Mouse (Mus musculus): ENCODE results near the gene Gm10718.
"Not testable (repeated sequence)": the region's sequence is repeated elsewhere in the genome, so short reads cannot be mapped to it uniquely, and the experiment has no call there.

Gene Gm10718

DNA sequence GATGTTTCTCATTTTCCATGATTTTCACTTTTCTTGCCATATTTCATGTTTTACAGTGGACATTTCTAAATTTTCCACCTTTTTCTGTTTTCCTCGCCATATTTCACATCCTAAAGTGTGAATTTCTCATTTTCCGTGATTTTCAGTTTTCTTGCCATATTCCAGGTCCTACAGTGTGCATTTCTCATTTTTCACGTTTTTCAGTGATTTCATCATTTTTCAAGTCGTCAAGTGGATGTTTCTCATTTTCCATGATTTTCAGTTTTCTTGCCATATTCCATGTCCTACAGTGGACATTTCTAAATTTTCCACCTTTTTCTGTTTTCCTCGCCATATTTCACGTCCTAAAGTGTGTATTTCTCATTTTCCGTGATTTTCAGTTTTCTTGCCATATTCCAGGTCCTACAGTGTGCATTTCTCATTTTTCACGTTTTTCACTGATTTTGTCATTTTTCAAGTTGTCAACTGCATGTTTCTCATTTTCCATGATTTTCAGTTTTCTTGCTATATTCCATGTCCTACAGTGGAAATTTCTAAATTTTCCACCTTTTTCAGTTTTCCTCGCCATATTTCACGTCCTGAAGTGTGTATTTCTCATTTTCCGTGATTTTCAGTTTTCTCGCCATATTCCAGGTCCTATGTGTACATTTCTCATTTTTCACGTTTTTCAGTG is at the start of gene Gm10718:
TSS of gene Gm10718 (plus strand) at position 236 of the 673 bp plus-strand sequence.
- DNase-seq (ENCODE audit: low read depth, low spot score) = not testable (repeated sequence)

DNA sequence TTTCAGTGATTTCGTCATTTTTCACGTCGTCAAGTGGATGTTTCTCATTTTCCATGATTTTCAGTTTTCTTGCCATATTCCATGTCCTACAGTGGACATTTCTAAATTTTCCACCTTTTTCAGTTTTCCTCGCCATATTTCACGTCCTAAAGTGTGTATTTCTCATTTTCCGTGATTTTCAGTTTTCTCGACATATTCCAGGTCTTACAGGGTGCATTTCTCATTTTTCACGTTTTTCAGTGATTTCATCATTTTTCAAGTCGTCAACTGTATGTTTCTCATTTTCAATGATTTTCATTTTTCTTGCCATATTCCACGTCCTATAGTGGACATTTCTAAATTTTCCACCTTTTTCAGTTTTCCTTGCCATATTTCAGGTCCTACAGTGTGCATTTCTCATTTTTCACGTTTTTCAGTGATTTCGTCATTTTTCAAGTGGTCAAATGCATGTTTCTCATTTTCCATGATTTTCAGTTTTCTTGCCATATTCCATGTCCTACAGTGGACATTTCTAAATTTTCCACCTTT is 22.8 kb upstream of the Gm10718 start, which contains the start of gene Gm10722:
TSS of gene Gm10722 (plus strand) at position 478 of the 528 bp plus-strand sequence.
- DNase-seq (ENCODE audit: low read depth, low spot score) = peak; percentile 68

DNA sequence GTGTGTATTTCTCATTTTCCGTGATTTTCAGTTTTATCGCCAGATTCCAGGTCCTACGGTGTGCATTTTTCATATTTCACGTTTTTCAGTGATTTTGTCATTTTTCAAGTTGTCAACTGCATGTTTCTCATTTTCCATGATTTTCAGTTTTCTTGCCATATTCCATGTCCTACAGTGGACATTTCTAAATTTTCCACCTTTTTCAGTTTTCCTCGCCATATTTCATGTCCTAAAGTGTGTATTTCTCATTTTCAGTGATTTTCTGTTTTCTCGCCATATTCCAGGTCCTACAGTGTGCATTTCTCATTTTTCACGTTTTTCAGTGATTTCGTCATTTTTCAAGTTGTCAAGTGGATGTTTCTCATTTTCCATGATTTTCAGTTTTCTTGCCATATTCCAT is 22.3 kb upstream of the Gm10718 start:
- not testable (repeated sequence) for DNase-seq (ENCODE audit: low read depth, low spot score)

DNA sequence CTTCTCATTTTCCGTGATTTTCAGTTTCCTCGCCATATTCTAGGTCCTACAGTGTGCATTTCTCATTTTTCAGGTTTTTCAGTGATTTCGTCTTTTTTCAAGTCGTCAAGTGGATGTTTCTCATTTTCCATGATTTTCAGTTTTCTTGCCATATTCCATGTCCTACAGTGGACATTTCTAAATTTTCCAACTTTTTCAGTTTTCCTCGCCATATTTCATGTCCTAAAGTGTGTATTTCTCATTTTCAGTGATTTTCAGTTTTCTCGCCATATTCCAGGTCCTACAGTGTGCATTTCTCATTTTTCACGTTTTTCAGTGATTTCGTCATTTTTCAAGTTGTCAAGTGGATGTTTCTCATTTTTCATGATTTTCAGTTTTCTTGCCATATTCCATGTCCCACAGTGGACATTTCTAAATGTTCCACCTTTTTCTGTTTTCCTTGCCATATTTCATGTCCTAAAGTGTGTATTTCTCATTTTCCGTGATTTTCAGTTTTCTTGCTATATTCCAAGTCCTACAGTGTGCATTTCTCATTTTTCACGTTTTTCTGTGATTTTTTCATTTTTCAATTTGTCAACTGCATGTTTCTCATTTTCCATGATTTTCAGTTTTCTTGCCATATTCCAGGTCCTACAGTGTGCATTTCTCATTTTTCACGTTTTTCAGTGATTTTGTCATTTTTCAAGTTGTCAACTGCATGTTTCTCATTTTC is 21.2 kb upstream of the Gm10718 start:
- DNase-seq (ENCODE audit: low read depth, low spot score) = peak; percentile 27

- not testable (repeated sequence) for DNase-seq (ENCODE audit: low read depth, low spot score)
Observed at GRCm38 (mm10) chr9:3002794-3003396, 20.5 kb upstream of the Gm10718 start, which contains the start of gene Gm11168. Gene Gm11168 (plus strand): TSS chr9:3003346.

- DNase-seq (ENCODE audit: low read depth, low spot score) = not testable (repeated sequence)
Observed at GRCm38 (mm10) chr9:3006179-3006578, 17.2 kb upstream of the Gm10718 start.

- not testable (repeated sequence) for DNase-seq (ENCODE audit: low read depth, low spot score)
Observed at GRCm38 (mm10) chr9:3006636-3007035, 16.7 kb upstream of the Gm10718 start.

- peak; percentile 50 for DNase-seq (ENCODE audit: low read depth, low spot score)
Observed at GRCm38 (mm10) chr9:3007272-3007671, 16.1 kb upstream of the Gm10718 start.

DNA sequence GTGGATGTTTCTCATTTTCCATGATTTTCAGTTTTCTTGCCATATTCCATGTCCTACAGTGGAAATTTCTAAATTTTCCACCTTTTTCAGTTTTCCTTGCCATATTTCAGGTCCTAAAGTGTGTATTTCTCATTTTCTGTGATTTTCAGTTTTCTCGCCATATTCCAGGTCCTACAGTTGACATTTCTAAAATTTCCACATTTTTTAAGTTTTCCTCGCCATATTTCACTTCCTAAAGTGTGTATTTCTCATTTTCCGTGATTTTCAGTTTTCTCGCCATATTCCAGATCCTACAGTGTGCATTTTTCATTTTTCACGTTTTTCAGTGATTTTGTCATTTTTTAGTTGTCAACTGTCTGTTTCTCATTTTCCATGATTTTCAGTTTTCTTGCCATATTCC is 14.0 kb upstream of the Gm10718 start:
- DNase-seq (ENCODE audit: low read depth, low spot score) = not testable (repeated sequence)

DNA sequence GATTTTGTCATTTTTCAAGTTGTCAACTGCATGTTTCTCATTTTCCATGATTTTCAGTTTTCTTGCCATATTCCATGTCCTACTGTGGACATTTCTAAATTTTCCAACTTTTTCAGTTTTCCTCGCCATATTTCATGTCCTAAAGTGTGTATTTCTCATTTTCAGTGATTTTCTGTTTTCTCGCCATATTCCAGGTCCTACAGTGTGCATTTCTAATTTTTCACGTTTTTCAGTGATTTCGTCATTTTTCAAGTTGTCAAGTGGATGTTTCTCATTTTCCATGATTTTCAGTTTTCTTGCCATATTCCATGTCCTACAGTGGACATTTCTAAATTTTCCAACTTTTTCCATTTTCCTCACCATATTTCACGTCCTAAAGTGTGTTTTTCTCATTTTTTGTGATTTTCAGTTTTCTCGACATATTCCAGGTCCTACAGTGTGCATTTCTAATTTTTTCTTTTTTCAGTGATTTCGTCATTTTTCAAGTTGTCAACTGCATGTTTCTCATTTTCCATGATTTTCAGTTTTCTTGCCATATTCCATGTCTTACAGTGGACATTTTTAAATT is 11.2 kb upstream of the Gm10718 start:
- not testable (repeated sequence) for DNase-seq (ENCODE audit: low read depth, low spot score)

DNA sequence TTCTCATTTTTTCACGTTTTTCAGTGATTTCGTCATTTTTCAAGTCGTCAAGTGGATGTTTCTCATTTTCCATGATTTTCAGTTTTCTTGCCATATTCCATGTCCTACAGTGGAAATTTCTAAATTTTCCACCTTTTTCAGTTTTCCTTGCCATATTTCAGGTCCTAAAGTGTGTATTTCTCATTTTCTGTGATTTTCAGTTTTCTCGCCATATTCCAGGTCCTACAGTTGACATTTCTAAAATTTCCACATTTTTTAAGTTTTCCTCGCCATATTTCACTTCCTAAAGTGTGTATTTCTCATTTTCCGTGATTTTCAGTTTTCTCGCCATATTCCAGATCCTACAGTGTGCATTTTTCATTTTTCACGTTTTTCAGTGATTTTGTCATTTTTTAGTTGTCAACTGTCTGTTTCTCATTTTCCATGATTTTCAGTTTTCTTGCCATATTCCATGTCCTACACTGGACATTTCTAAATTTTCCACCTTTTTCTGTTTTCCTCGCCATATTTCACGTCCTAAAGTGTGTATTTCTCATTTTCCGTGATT is 10.5 kb upstream of the Gm10718 start, which contains the start of gene Gm10721:
TSS of gene Gm10721 (plus strand) at position 408 of the 547 bp plus-strand sequence.
- DNase-seq (ENCODE audit: low read depth, low spot score) = not testable (repeated sequence)

GRCm38 (mm10) chr9:3015354-3015753 is 8.0 kb upstream of the Gm10718 start, which contains the start of gene Gm10720:
Gene Gm10720 (plus strand): TSS chr9:3015654.
- not testable (repeated sequence) for DNase-seq (ENCODE audit: low read depth, low spot score)

- not testable (repeated sequence) for DNase-seq (ENCODE audit: low read depth, low spot score)
Observed at GRCm38 (mm10) chr9:3015896-3016295, 7.5 kb upstream of the Gm10718 start.

DNA sequence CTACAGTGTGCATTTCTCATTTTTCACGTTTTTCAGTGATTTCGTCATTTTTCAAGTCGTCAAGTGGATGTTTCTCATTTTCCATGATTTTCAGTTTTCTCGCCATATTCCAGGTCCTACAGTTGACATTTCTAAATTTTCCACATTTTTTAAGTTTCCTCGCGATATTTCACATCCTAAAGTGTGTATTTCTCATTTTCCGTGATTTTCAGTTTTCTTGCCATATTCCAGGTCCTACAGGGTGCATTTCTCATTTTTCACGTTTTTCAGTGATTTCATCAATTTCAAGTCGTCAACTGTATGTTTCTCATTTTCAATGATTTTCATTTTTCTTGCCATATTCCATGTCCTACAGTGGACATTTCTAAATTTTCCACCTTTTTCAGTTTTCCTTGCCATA is 6.2 kb upstream of the Gm10718 start, which contains the start of gene Gm10719:
TSS of gene Gm10719 (plus strand) at position 301 of the 400 bp plus-strand sequence.
- DNase-seq (ENCODE audit: low read depth, low spot score) = not testable (repeated sequence)

DNA sequence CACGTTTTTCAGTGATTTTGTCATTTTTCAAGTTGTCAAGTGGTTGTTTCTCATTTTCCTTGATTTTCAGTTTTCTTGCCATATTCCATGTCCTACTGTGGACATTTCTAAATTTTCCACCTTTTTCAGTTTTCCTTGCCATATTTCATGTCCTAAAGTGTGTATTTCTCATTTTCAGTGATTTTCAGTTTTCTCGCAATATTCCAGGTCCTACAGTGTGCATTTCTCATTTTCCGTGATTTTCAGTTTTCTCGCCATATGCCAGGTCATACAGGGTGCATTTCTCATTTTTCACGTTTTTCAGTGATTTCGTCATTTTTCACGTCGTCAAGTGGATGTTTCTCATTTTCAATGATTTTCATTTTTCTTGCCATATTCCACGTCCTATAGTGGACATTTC is 4.4 kb upstream of the Gm10718 start:
- not testable (repeated sequence) for DNase-seq (ENCODE audit: low read depth, low spot score)

DNA sequence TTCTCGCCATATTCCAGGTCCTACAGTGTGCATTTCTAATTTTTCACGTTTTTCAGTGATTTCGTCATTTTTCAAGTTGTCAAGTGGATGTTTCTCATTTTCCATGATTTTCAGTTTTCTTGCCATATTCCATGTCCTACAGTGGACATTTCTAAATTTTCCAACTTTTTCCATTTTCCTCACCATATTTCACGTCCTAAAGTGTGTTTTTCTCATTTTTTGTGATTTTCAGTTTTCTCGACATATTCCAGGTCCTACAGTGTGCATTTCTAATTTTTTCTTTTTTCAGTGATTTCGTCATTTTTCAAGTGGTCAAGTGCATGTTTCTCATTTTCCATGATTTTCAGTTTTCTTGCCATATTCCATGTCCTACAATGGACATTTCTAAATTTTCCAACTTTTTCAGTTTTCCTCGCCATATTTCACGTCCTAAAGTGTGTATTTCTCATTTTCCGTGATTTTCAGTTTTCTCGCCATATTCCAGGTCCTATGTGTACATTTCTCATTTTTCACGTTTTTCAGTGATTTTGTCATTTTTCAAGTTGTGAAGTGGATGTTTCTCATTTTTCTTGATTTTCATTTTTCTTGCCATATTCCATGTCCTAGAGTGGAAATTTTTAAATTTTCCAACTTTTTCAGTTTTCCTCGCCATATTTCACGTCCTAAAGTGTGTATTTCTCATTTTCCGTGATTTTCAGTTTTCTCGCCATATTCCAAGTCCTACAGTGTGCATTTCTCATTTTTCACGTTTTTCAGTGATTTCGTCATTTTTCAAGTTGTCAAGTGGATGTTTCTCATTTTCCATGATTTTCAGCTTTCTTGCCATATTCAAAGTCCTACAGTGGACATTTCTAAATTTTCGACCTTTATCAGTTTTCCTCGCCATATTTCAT is 3.3 kb upstream of the Gm10718 start:
- DNase-seq (ENCODE audit: low read depth, low spot score) = not testable (repeated sequence)

DNA sequence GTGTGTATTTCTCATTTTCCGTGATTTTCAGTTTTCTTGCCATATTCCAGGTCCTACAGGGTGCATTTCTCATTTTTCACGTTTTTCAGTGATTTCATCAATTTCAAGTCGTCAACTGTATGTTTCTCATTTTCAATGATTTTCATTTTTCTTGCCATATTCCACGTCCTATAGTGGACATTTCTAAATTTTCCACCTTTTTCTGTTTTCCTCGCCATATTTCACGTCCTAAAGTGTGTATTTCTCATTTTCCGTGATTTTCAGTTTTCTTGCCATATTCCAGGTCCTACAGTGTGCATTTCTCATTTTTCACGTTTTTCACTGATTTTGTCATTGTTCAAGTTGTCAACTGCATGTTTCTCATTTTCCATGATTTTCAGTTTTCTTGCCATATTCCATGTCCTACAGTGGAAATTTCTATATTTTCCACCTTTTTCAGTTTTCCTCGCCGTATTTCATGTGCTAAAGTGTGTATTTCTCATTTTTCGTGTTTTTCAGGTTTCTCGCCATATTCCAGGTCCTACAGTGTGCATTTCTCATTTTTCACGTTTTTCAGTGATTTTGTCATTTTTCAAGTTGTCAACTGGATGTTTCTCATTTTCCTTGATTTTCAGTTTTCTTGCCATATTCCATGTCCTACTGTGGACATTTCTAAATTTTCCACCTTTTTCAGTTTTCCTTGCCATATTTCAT is 885 bp upstream of the Gm10718 start:
- peak; percentile 53 for DNase-seq (ENCODE audit: low read depth, low spot score)

DNA sequence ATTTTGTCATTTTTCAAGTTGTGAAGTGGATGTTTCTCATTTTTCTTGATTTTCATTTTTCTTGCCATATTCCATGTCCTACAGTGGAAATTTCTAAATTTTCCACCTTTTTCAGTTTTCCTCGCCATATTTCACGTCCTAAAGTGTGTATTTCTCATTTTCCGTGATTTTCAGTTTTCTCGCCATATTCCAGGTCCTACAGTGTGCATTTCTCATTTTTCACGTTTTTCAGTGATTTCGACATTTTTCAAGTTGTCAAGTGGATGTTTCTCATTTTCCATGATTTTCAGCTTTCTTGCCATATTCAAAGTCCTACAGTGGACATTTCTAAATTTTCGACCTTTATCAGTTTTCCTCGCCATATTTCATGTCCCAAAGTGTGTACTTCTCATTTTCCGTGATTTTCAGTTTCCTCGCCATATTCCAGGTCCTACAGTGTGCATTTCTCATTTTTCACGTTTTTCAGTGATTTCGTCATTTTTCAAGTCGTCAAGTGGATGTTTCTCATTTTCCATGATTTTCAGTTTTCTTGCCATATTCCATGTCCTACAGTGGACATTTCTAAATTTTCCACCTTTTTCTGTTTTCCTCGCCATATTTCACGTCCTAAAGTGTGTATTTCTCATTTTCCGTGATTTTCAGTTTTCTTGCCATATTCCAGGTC is 770 bp downstream of the Gm10718 start:
- not testable (repeated sequence) for DNase-seq (ENCODE audit: low read depth, low spot score)

DNA sequence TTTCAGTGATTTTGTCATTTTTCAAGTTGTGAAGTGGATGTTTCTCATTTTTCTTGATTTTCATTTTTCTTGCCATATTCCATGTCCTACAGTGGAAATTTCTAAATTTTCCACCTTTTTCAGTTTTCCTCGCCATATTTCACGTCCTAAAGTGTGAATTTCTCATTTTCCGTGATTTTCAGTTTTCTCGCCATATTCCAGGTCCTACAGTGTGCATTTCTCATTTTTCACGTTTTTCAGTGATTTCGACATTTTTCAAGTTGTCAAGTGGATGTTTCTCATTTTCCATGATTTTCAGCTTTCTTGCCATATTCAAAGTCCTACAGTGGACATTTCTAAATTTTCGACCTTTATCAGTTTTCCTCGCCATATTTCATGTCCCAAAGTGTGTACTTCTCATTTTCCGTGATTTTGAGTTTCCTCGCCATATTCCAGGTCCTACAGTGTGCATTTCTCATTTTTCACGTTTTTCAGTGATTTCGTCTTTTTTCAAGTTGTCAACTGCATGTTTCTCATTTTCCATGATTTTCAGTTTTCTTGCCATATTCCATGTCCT is 1.6 kb downstream of the Gm10718 start, which contains the start of gene Gm10717:
TSS of gene Gm10717 (plus strand) at position 506 of the 556 bp plus-strand sequence.
- DNase-seq (ENCODE audit: low read depth, low spot score) = not testable (repeated sequence)
